Mouse (Mus musculus) intestine, embryonic 15.5 days (tissue): ENCODE data around the gene Sema3b. TPM values are rescaled to one million over a fixed set of nuclear protein-coding genes. Genes with fewer than 3 reads are reported as not detected.
"Not testable (repeated sequence)": the region's sequence is repeated elsewhere in the genome, so short reads cannot be mapped to it uniquely, and the experiment has no call there.

Experiments used
- ATAC-seq: fragments of 200-750 bp; cut with Nextera tagmentation; 2 replicates; pipeline ENCODE4 v1.8.0; 2017; ENCODE audit warnings: moderate TSS enrichment, moderate library complexity
- H3K27ac ChIP-seq: fragments of 300-500 bp; sonication (generic); 2 replicates; pipeline ENCODE4 v1.5.1; 2015; ENCODE audit warnings: mild to moderate bottlenecking, inconsistent platforms
- H3K27me3 ChIP-seq: fragments of 300-500 bp; sonication (generic); replicated peaks from 2 replicates; pipeline ENCODE4 v1.6.1; 2015; ENCODE audit warnings: inconsistent platforms
- H3K36me3 ChIP-seq: fragments of 300-500 bp; sonication (generic); 2 replicates; pipeline ENCODE4 v1.6.1; 2015; ENCODE audit warnings: inconsistent platforms
- H3K4me1 ChIP-seq: fragments of 300-500 bp; sonication (generic); replicated peaks from 2 replicates; pipeline ENCODE4 v1.6.1; 2015; ENCODE audit warnings: inconsistent platforms
- H3K4me2 ChIP-seq: fragments of 300-500 bp; sonication (generic); replicated peaks from 2 replicates; pipeline ENCODE4 v1.6.1; 2015; ENCODE audit warnings: mild to moderate bottlenecking, inconsistent platforms
- H3K4me3 ChIP-seq: fragments of 300-500 bp; sonication (generic); replicated peaks from 2 replicates; pipeline ENCODE4 v1.5.1; 2015; ENCODE audit warnings: inconsistent platforms
- H3K9ac ChIP-seq: fragments of 300-500 bp; sonication (generic); 2 replicates; pipeline ENCODE4 v1.6.1; 2015; ENCODE audit warnings: inconsistent platforms
- H3K9me3 ChIP-seq: fragments of 300-500 bp; sonication (generic); 2 replicates; pipeline ENCODE4 v1.6.1; 2016; ENCODE audit warnings: inconsistent platforms
- WGBS: fragments of 180-500 bp; shearing (Covaris S2); methylation state at CpG from one replicate; pipeline ENCODE4 v1.1.7; 2015; 5-methylcytosine and 5-hydroxymethylcytosine counted together
- polyA plus RNA-seq: library from polyadenylated mRNA; unstranded; fragments of >200 nt; fragmentation: Nextera tagmentation; extraction: Ambion mirVana; gene quantifications from 2 replicates; pipeline ENCODE4 v1.2.1, GENCODE M21; 2015

The Sema3b gene
- polyA plus RNA-seq, 1 experiment from 2014 or later: 34.7 TPM

DNA sequence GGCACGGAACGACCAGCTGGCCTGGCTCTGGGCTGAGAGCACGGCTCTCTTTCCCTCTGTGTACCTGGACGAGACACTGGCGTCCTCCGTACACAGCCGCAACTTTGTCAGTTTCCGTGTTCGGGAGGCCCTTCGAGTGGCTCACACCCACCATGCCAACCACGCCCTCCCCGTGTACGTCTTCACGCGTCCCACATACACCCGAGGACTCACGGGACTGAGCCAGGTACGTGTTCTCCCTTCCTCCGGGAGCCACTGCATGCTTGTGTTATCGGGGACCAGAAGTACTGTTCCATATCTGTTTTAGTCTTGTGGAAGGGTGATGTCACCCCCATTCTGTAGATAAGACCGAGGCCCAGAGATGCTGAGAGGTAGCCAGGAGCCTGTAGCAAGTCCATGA, 38.2 kb downstream of the Sema3b start:
- Histone ChIP-seq H3K4me3 (peak overlapping the region; percentile 70), H3K9ac (peak overlapping the region; percentile 69; the same call in 1 of the 2 replicates), H3K36me3 (peaks cover 27% of the 10 kb centered on the region), H3K9me3 (no peaks in the 10 kb centered on the region), H3K4me1 (peaks cover 49% of the 10 kb centered on the region), H3K27ac (0 out of 2 replicates have a peak overlapping the region, but pooled peaks have one; percentile 11), H3K27me3 (no peaks in the 10 kb centered on the region), H3K4me2 (peak overlapping the region; percentile 72)
- WGBS: 75% methylated on average over 21 of the region's 21 CpGs
- ATAC-seq: no peak

DNA sequence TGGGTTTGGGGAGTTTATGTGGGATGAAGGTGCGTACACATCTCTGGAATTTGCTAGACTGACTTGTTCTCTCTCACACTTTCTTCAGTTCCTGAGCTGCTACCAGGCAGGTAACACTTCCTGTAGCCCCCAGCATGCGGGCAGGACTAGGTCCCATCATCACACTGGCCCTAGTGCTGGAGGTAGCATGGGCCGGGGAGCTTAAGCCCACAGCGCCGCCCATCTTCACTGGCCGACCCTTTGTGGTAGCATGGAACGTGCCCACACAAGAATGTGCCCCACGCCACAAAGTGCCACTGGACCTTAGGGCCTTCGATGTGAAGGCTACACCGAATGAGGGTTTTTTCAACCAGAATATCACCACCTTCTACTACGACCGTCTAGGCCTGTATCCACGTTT, 39.0 kb downstream of the Sema3b start:
- Histone ChIP-seq H3K4me3 (peak overlapping the region; percentile 70), H3K36me3 (peaks cover 27% of the 10 kb centered on the region), H3K9me3 (no peaks in the 10 kb centered on the region), H3K27ac (peak overlapping the region; percentile 83), H3K9ac (peak overlapping the region; percentile 69), H3K4me2 (peak overlapping the region; percentile 72), H3K27me3 (no peaks in the 10 kb centered on the region), H3K4me1 (peaks cover 51% of the 10 kb centered on the region)
- no peak for ATAC-seq
- 38% methylated on average over 13 of the region's 13 CpGs for WGBS

DNA sequence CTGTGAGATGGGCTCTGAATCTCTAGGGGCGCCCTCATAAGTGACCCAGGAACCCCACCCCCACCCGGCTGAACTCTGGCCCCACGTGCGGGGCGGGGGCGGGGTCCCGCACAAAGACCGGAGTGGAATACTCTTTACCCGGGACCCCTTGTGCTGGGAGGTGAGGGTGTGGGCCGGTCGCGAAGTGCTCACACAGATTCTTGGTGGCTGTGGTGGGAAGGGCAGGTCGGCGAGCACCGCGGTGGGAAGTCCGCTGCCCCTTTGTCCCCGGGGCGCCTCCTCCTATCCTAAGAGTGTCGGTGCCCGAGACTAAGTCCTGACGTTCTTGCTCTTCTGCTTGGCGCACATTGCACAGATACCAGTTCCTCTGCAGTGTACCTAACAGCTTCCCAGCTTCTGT, 39.8 kb downstream of the Sema3b start:
- peak overlapping the region; percentile 72 for H3K4me2 ChIP-seq
- WGBS: 1% methylated on average over 23 of the region's 23 CpGs
- H3K9me3 ChIP-seq: no peaks in the 10 kb centered on the region
- ATAC-seq: peak; percentile 36
- H3K27ac ChIP-seq: peak overlapping the region; percentile 83
- peaks cover 52% of the 10 kb centered on the region for H3K4me1 ChIP-seq
- peak overlapping the region; percentile 70 for H3K4me3 ChIP-seq
- no peaks in the 10 kb centered on the region for H3K27me3 ChIP-seq
- H3K36me3 ChIP-seq: peaks cover 24% of the 10 kb centered on the region
- peak overlapping the region; percentile 69 for H3K9ac ChIP-seq

DNA sequence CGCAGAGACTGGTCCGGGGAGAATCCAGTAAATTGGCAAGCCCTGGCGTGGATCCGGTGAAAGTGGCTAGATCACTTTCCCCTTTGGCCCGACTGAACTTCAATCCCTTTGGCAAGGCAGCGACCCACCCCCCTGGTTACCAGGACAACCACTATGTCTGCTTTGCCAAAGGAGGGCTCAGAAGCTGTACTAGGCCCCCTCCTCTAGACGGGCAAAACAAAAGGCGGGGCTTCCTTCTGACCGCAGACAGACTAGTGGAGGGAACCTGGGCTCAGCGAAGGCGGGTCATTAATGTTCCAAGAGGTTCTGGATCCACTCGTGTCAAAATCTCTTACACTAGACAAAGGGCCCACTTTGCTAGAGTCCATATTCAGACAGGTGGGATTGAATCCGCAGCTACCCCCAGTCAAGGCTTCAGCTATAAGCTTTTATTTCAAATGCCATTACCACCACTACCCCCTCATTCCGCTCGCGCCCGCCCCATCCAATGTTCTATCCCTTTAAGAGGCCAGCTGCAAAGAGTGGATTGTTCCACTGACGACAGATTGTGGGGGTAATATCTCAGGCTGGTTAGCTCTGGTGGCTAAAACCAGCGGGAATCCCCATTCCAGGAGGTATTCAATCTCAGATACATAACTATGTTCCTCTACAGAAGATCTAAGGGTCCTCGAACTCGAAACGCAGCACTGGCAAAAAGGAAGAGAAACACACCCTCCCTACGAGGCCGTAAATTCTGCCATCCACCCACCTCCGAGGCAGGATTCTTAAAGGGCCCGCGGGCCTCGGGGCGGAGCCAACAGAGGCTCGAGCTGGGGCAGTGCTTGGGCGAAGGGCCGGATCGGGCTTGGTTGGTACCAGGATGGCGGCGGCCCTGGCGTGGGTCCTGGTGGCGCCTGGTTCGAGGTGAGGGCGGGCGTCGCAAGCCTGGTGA, 40.4 kb downstream of the Sema3b start:
- peak overlapping the region; percentile 83 for H3K27ac ChIP-seq
- peak overlapping the region; percentile 72 for H3K4me2 ChIP-seq
- H3K4me1 ChIP-seq: peaks cover 58% of the 10 kb centered on the region
- H3K27me3 ChIP-seq: no peaks in the 10 kb centered on the region
- peaks cover 24% of the 10 kb centered on the region for H3K36me3 ChIP-seq
- ATAC-seq: peak; percentile 89
- H3K4me3 ChIP-seq: peak overlapping the region; percentile 70
- WGBS: under 1% methylated on average over 41 of the region's 41 CpGs
- no peaks in the 10 kb centered on the region for H3K9me3 ChIP-seq
- H3K9ac ChIP-seq: peak overlapping the region; percentile 69

DNA sequence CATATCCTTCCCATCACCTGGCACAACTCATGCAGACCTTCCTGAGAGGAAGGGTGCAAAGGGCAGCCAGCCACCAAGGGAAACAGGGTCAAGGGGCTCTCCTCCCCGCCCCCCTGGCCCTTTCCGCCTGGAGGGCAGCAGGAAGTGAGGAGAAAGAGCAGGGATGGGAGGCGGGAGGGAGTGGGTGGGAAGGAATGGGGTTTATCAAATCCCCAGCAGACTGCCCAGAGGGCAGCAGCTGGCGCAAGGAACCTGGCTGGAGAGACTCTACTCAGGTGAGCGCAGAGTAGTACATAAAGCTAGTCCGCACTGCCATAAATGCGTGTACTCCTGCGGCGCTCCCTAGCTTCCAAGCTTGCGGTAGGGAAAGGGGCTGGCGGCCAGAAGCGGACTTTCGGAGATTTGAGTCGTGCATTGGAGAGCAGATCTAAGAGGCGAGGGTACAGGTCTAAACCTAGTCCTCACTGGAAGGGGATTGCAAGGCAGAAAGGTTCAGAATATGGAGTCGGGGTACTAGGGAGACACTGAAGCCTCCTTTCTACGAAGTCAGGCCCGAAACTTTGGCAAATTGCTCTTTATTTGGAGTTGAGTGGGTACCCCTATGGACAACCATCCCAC, 41.2 kb downstream of the Sema3b start, which contains the start of gene Hyal2:
Gene Hyal2 (plus strand): TSS at position 244 of the 618 bp plus-strand sequence.
- H3K27ac ChIP-seq: peak within 1 kb of the TSS; percentile 83
- no peaks in the 10 kb centered on the region for H3K27me3 ChIP-seq
- H3K9ac ChIP-seq: peak within 1 kb of the TSS; percentile 69
- peak within 1 kb of the TSS; percentile 72 for H3K4me2 ChIP-seq
- H3K4me3 ChIP-seq: peak within 1 kb of the TSS; percentile 70
- H3K4me1 ChIP-seq: peaks cover 60% of the 10 kb centered on the region
- WGBS: 12% methylated on average over 17 of the region's 18 CpGs
- H3K36me3 ChIP-seq: peaks cover 20% of the 10 kb centered on the region
- ATAC-seq: no peak
- H3K9me3 ChIP-seq: no peaks in the 10 kb centered on the region

DNA sequence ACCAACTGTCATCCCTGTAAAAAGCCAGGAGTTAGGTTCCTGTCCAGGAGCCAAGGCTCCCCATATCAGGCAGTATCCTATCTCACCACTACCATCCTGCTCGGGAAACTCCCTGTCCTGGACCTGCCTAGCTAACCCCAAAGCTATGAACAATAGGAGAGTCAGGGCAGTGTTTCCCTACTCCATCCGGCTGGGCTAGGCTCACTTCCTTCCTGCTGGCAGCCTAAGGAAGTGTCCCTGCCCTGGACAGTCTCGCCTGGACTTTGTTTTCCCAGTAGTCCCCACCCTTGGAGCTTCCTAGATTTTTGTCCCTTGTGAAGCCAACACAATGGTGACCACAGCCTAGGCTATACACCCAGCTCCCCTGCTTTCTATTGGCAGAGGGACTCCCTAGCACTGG, 42.2 kb downstream of the Sema3b start:
- H3K27ac ChIP-seq: peak overlapping the region; percentile 83
- H3K36me3 ChIP-seq: peaks cover 12% of the 10 kb centered on the region
- H3K4me1 ChIP-seq: peaks cover 53% of the 10 kb centered on the region
- no peak for ATAC-seq
- H3K4me2 ChIP-seq: 0 out of 2 replicates have a peak overlapping the region, but pooled peaks have one; percentile 18
- WGBS: 54% methylated on average over 3 of the region's 3 CpGs
- H3K9me3 ChIP-seq: no peaks in the 10 kb centered on the region
- no peaks in the 10 kb centered on the region for H3K27me3 ChIP-seq
- H3K4me3 ChIP-seq: no peak overlapping the region
- H3K9ac ChIP-seq: no peak overlapping the region

DNA sequence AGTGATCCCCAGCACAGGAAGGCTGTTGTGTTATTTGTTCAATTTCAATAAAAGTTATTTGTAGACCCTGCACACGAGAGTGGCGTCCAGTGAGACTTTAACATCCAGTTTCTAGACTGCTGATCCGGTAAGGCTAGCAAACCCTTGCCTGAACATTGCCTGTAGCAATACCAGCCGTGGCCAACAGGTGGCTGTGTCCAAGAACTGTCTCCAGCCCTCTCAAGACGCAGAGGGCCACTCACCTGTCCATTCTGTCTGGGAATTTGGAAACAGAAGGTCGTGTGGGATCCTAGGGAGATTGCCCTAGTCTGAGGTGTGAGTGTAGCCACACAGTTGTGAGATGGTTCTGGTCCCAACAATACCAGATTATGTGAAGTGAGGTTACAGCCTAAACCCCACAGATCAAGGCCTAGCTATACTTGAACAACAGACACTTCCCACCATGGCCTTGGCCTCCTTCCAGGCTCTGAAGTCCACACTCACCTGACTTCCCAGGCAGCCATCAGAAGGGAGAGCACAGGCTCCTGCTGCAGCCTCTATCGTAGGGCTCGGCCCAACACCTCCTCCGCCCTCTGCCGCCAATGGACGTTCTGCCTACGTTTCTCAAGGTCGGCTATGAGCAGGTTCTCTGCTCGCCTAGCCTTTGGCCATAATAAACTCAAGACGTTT, 42.9 kb downstream of the Sema3b start:
- Histone ChIP-seq H3K27ac (peak overlapping the region; percentile 83), H3K36me3 (peaks cover 14% of the 10 kb centered on the region), H3K4me3 (no peak overlapping the region), H3K4me1 (peaks cover 46% of the 10 kb centered on the region), H3K4me2 (no peak overlapping the region; the same call in 1 of the 2 replicates), H3K9me3 (no peaks in the 10 kb centered on the region), H3K9ac (no peak overlapping the region), H3K27me3 (no peaks in the 10 kb centered on the region)
- WGBS: 51% methylated on average over 15 of the region's 15 CpGs
- ATAC-seq: no peak

DNA sequence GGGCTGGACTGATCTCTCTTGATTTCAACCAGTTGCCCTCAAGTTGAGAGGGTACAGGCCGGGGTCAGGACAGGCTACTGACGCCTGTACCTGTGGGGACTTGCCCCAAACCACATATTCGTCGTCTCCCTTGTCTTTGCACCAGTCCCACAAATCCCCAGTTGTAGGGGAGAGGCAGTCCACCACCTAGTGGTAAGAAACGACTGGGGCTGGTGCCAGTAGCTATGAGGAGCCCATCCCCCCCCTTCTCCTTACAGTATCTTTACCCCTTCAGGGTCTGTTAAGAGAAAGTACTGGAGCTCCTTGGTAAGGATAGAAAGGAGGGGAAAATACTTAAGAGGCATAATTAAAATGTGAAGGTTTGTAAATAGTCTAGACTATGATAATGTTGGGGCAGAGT, 43.5 kb downstream of the Sema3b start:
- not testable (repeated sequence) for H3K9me3 ChIP-seq, H3K9ac ChIP-seq, H3K4me3 ChIP-seq, H3K27me3 ChIP-seq, ATAC-seq, H3K27ac ChIP-seq
- H3K4me2 ChIP-seq: 0 out of 2 replicates have a peak overlapping the region, but pooled peaks have one; percentile 1
- peaks cover 41% of the 10 kb centered on the region for H3K4me1 ChIP-seq
- H3K36me3 ChIP-seq: peaks cover 17% of the 10 kb centered on the region
- 50% methylated on average over 5 of the region's 5 CpGs for WGBS

DNA sequence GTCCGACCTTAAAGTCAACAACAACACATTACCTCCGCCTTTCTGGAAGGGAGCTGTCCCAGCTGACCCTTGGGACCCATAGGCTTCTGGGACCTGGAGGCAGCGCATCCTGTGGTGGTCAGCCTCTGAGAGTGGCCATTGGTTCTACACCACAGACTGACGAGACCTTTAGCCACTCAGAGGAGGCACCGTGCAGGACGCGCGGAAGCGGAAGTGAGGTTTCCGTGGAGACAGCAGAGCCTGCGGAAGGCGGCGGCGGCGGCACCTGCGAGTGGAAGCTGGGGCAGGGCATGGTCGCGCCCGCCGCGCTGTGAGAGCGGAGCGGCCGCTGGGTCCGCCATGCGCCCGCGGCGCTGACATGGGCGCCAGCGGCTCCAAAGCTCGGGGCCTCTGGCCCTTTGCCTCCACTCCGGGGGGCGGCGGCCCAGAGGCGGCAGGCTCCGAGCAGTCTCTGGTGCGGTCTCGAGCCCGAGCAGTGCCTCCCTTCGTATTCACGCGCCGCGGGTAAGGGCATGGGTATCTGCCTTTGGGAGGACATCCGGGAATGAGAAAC, 45.9 kb downstream of the Sema3b start, which contains the start of gene Tusc2:
Gene Tusc2 (plus strand): TSS at position 227 of the 553 bp plus-strand sequence.
- peak; percentile 95 for ATAC-seq
- H3K27ac ChIP-seq: 0 out of 2 replicates have a peak within 1 kb of the TSS, but pooled peaks have one; percentile 25
- H3K9me3 ChIP-seq: no peaks in the 10 kb centered on the region
- H3K9ac ChIP-seq: peak within 1 kb of the TSS; percentile 87
- peak within 1 kb of the TSS; percentile 81 for H3K4me2 ChIP-seq
- WGBS: under 1% methylated on average over 46 of the region's 46 CpGs
- H3K4me1 ChIP-seq: peaks cover 33% of the 10 kb centered on the region
- no peaks in the 10 kb centered on the region for H3K27me3 ChIP-seq
- H3K4me3 ChIP-seq: peak within 1 kb of the TSS; percentile 95
- H3K36me3 ChIP-seq: peaks cover 30% of the 10 kb centered on the region

DNA sequence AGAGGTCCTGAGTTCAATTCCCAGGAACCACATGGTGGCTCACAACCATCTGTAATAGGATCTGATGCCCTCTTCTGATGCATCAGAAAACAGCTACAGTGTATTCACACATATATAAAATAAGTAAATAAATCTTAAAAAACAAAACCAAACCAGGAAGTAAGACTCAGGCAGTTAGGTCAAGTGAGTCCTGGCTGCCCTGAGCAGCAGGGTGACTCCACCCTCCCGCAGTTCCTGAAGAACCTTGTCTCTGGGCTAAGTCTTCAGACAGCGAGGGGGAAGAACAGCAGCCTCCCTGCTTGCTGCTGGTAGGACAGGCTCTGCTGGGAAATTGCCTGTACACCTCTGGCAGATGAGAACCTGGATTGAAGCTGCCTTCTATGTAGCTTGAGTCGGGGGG, 52.7 kb downstream of the Sema3b start:
- H3K9ac ChIP-seq: peak overlapping the region; percentile 82; the same call in 1 of the 2 replicates
- peaks cover 34% of the 10 kb centered on the region for H3K36me3 ChIP-seq
- peak overlapping the region; percentile 96; the same call in 1 of the 2 replicates for H3K27ac ChIP-seq

DNA sequence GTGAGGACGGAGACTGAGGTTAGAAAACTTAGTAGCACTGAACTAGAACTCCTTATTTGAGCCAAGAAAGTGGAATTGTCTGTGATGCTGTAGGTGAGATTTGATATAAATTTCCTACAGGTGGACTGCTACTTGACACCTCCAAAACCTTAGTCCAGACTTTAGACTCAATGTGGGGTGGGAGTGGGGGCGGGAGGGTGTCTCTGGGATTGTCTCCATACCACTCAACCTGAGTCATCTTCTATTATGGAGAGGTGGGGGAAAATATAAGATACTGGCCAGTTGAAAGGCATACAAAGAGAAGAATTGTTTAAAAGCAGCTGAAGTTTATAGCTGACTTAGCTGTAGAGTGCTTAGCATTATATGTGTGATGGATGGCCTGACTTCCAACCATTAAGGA, 53.3 kb downstream of the Sema3b start:
- Histone ChIP-seq H3K27ac (peak overlapping the region; percentile 96), H3K4me2 (peak overlapping the region; percentile 97), H3K27me3 (no peaks in the 10 kb centered on the region), H3K4me3 (peak overlapping the region; percentile 76), H3K4me1 (peaks cover 34% of the 10 kb centered on the region), H3K36me3 (peaks cover 29% of the 10 kb centered on the region), H3K9me3 (no peaks in the 10 kb centered on the region), H3K9ac (peak overlapping the region; percentile 82)
- 32% methylated on average over 2 of the region's 2 CpGs for WGBS
- no peak for ATAC-seq

More for the DNA sequence above, 52.7 kb downstream of the Sema3b start:
- Histone ChIP-seq H3K4me2 (peak overlapping the region; percentile 97), H3K27me3 (no peaks in the 10 kb centered on the region), H3K4me3 (peak overlapping the region; percentile 76), H3K4me1 (peaks cover 29% of the 10 kb centered on the region), H3K9me3 (no peaks in the 10 kb centered on the region)
- 56% methylated on average over 3 of the region's 3 CpGs for WGBS
- no peak for ATAC-seq
